ENCODE assay signal across 19 mouse cellular contexts in genomic region chr2:119762276-119762675, GRCm38 (mm10). TPM values are rescaled to one million over a fixed set of nuclear protein-coding genes. Genes with fewer than 3 reads are reported as not detected.
A peak's percentile ranks its signal among the peaks of the same experiment; 100 is the strongest.
DNase-seq lines count a peak whose midpoint lies in the region; ATAC-seq lines count a peak whose summit lies in the region.
"Had no signal": no experiment of that assay in that cellular context is flagged by ENCODE, and none has a peak within 500 bp of the region (broad histone marks: within the 10 kb centered on the region; RNA-seq: fewer than 3 reads in every experiment).

No protein-coding gene starts in this region.

- peak; percentile 56 to 60 for DNase-seq in spleen, postnatal 36 days (ENCODE audit: low spot score in 2 of 2)
- no peak for DNase-seq in spleen, postnatal 14 days (ENCODE audit: low spot score in 2 of 2)
- no peak for DNase-seq in frontal cortex, postnatal 25 days (ENCODE audit: low spot score in 2 of 2)
- DNase-seq in layer of hippocampus, postnatal 14 days (ENCODE audit: low spot score in 2 of 2) = no peak
- DNase-seq: adrenal gland, adult 8-10 months; adrenal gland, postnatal 14 days; adrenal gland, postnatal 36 days; cerebellum, adult 11-12 months; cerebellum, adult 2 months; cerebellum, adult 9-10 months; cerebellum, postnatal 10 days; cerebellum, postnatal 25 days; forebrain, postnatal 0 days had no signal

- peak; percentile 28; the same call in 1 of the 2 replicates for ATAC-seq in neutrophil, adult 5-6 weeks (ENCODE audit: extremely low read depth, insufficient number of reproducible peaks, low FRiP score, poor library complexity, severe bottlenecking)
- ATAC-seq: activated CD4-positive, CD25-positive, alpha-beta regulatory T cell, adult 4 months; CD4-positive, CD25-positive, alpha-beta regulatory T cell, adult 4 months; forebrain, embryonic 13.5 days; forebrain, embryonic 15.5 days; forebrain, postnatal 0 days; Patski had no signal

RNA-seq across cellular contexts. Expression of gene Ltk, which starts 2.0 kb away (rescaled TPM):
- 2.3 and 2.4 TPM in 2 replicates for total RNA-seq in neutrophil, adult 5-6 weeks (2017)
- total RNA-seq in layer of hippocampus, postnatal 14 days (2021) = 10 to 100 TPM in 1 of 2 experiments, 1 to 10 TPM in 1; 6.0 to 10.5 TPM

RNA-seq across cellular contexts. Expression of gene Itpka, which starts 20.1 kb away (rescaled TPM):
- total RNA-seq in neutrophil, adult 5-6 weeks (2017) = 0.37 and 0.70 TPM in 2 replicates
- 100 to 1,000 TPM; 186 to 204 TPM for total RNA-seq in layer of hippocampus, postnatal 14 days (2021)

RNA-seq across cellular contexts. Expression of gene Rpap1, which starts 25.1 kb away (rescaled TPM):
- 10.5 and 11.9 TPM in 2 replicates for total RNA-seq in neutrophil, adult 5-6 weeks (2017)
- 10 to 100 TPM; 18.3 to 18.7 TPM for total RNA-seq in layer of hippocampus, postnatal 14 days (2021)

RNA-seq across cellular contexts. Expression of gene Tyro3, which starts 35.3 kb away (rescaled TPM):
- total RNA-seq in neutrophil, adult 5-6 weeks (2017) = 0.12 TPM in 1 of 2 replicates, not detected in the other
- 10 to 100 TPM; 61.3 to 62.1 TPM for total RNA-seq in layer of hippocampus, postnatal 14 days (2021)

Comparison
In these comparisons a context has a peak if more than half of its experiments do, and no peak if none do; other contexts are left out.
1. DNase-seq: peak in spleen, postnatal 36 days (2 of 2); none in spleen, postnatal 14 days (0 of 2), frontal cortex, postnatal 25 days (0 of 2) and layer of hippocampus, postnatal 14 days (0 of 2).
2. RNA of gene Itpka, which starts 20.1 kb away (total RNA-seq): 186 to 204 TPM in layer of hippocampus, postnatal 14 days; 0.37 to 0.70 TPM in neutrophil, adult 5-6 weeks; every median in the first group is over 100 times any median in the second.